Mouse (Mus musculus) inflammation-experienced regulatory T-cells, adult 6 months (primary cell): ENCODE data around the gene Rnf216. TPM values are rescaled to one million over a fixed set of nuclear protein-coding genes. Genes with fewer than 3 reads are reported as not detected.
A peak's percentile ranks its signal among the peaks of the same experiment; 100 is the strongest.
"Not testable (repeated sequence)": the region's sequence is repeated elsewhere in the genome, so short reads cannot be mapped to it uniquely, and the experiment has no call there.

Source experiments
- ATAC-seq: one replicate; pipeline ENCODE4 v1.8.0; 2017
- polyA plus RNA-seq, 3 experiments: library from polyadenylated mRNA; unstranded; fragments of 100-300 nt; shearing (Covaris generic); gene quantifications; one replicate each; pipeline ENCODE4 v1.2.1; 2017

Gene Rnf216
- 10 to 100 TPM; 31.4 to 41.7 (median 32.2) TPM for polyA plus RNA-seq

DNA sequence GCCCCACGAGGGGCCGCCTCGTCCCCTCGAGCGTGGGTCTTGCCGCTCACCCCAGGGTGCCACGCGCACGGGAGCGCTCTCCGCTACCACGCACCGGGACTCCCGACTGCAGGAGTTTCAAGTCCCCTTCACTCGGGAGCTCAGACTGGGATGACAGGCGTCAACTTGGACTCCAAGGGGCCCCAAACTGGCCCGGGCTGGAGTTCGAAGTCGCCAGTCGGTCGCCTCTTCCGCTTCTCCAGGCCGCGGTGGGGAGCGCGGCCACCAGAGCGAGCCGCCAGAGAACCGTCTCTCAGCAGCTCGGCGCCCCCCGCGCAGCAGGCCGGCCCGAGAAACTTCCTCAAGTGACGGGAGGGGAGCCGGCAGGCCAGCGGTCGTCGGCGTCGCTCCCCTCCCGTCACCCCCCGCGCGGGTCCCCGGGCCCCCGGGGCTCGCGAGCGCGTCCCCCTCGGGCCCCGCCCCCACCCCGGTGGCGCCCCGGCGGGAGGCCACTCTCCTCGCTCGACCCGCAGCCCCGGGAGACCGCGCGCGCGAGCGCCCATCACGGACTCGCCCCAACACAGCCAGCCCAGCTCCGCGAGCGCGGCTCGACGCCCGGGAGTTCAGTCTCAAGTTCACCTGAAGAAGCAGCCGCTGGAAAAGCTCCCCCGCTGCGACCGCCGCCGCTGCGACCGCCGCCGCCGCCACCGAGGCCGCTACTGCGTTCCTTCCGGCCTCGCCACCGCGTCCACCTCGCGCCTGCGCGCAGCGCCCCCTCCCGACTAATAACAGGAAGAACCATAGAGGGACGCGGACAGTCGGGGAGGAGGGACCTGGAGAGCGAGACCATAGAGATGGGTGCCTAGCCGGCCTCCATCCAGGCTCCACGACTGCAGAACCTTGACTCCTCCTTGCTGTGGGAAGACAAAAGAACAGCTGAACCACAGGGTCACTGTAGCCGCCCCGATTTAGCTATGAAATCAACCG is at the start of gene Rnf216:
Gene Rnf216, minus strand, starts transcription at position 714 of the 966 bp plus-strand sequence.
- peak; percentile 98 for ATAC-seq

DNA sequence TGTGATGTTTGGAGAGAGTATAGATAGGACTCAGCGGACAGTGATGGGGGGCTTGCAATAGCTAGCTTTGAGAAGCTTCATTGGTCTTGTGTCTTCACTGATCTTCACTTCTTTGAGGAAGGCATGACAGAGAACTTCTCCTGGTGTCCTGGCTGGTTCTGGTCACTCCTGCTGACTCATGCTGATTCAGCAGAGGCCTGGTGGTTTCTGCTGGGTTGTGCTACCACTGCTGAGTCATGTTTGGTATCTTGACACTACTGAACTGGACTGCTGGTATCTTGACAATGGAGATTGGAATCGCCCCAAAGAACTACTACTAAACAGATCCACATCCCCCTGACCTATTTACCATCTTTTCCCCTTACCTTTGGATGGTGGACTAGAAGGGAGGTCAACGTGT is 42.7 kb upstream of the Rnf216 start:
- no peak for ATAC-seq

DNA sequence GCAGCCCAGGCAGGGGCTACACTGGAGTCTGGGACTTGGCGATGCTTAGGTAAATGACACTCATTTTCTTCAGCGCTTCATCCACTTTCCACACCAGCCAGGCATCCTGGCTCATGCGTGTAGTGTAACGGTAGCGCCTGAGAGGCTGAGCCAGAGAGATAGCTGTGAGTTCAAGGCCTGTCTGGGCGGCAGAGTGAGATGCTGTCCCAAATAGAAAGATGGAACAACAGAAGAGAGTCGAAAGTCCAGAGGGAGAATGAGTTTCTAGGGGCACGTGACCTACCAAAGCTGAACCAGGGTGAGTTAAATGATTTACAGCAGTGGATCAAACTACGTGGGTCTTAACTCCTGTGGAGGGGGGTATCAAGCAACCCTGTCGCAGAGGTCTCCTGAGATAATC is 41.0 kb upstream of the Rnf216 start:
- ATAC-seq, result no peak

DNA sequence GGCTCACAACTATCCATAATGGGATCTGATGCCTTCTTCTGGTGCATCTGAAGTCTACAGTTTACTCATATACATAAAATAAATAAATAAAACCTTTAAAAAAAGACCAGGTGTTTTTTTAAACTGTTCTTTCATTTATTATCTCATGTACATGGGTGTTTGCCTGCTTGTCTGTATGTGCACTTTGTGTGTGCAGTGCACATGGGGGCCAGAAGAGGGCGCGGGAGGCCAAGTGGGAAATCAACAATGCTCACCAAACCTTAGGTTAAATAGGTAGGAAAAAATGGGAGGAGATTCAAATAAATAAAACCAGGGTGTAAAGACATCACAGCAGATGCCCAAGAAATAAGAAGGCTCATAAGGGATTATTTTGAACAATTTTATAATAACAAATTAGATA is 37.2 kb upstream of the Rnf216 start:
- ATAC-seq, result no peak

DNA sequence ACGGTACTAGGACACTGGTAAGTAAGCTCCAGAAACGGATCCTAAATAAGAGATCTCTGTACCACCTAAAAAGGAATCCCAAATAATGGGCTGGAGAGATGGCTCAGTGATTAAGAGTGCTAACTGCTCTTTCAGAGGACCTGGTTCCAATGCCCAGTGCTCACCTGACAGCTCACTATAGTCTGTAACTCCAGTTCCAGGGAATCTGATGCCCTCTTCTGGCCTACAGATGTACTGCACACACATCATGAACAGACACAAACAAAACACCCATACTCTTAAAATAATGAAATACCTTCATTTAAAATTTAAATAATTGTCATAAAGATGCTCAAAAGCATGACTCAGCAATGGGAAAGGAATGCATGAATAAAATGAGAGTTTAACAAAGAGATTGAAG is 36.7 kb upstream of the Rnf216 start:
- ATAC-seq, result no peak

DNA sequence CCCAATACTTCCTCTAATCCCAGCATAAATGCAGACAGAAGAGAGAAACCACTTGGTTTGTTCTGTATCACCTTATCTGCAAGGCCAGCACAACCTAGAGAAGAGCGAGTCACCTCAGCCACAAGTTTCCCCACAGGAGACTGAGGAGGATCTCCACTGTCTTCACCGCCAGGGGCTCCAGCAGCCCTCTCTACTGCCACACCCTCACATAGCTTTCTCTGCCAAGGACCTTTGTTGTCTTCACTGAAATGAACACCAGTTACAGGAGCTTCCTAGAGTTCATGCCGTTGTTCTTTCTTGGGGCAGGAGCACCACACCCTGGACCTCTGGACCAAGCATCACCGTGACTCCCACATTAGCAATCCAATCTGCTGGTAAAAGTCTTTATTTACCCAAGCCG is 35.9 kb upstream of the Rnf216 start:
- ATAC-seq, result no peak

DNA sequence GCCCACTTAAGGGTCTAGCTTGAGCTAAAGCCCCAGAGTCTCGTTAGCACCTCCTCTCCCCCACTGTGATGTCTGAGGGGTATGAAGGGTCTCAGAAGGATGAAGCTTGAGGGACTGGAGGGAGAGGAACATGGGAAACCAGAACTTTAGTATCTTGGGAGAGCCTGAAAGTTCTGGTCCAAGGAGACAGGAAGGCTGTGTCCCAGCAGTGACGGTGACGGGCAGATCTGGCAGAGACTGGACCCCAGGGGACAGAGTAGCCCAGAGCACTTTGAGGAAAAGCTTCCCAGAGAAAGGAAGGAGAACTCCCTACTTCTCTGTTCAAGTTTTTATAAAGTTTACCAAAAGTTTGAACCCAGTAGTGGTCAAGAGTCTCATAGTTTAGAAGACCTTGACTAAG is 34.7 kb upstream of the Rnf216 start, which contains the start of gene Olfr718-ps1:
Gene Olfr718-ps1, minus strand, starts transcription at position 101 of the 400 bp plus-strand sequence.
- ATAC-seq, result no peak

DNA sequence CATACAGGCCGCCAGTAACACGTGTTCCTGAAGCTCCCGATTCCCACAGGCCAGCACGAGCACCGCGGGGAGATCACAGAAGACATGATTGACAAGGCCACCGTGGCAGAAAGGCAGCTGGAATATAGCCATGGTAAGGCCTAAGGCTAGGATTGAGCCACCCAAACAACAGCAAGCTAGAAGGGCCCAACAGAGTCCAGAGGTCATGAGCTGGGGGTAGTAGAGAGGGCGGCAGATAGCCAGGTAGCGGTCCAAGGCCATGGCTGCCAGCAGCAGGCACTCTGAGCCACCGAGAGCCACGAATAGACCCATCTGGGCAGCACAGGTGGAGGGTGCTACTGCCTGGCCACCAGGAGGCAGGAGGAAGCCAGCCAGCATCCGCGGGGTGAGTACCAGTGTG is 24.8 kb upstream of the Rnf216 start:
- ATAC-seq, result no peak

DNA sequence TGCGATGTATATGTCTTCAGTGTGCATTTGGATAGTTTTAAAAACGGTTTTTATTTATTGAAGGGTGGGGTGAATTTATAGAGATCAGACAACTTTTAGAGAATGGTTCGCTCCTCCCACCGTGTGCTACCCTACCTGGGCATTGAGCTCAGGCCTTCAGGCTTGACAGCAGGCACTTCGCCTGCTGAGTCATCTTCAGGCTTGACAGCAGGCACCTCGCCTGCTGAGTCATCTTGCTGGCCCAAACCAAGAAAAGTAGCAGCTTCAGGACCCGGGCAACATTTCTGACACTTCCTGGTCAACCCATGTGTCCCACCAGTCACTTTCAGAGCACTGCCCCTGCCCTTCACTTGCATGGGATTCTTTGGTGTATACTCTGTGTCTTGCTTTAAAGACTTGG is 22.2 kb upstream of the Rnf216 start:
- no peak for ATAC-seq

DNA sequence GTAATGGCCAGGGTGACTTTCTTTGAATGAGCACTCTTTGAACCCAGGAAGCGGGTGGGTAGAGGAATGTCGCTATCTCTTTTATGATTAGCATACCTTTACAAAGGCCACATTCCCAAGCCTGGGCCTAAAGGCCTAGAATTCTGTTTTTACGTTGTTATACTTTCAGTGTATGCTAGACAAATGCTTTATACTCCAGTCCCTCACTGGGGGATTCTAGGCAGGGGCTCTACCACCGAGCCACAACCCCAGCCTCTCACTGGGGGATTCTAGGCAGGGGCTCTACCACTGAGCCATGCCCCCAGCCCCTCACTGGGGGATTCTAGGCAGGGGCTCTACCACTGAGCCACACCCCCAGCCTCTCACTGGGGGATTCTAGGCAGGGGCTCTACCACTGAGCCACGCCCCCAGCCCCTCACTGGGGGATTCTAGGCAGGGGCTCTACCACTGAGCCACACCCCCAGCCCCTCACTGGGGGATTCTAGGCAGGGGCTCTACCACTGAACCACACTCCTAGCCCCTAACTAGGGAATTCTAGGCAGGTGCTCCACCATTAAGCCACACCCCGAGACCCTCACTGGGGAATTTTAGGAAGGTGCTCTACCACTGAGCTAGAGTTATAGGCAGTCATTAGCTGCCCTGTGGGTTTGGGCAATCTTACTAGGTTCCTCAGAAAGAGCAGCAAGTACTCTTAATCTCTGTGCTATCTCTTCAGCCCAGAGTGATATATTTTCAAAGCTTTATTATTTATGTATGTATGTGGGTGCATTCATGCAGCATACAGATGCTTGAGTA is 21.6 kb upstream of the Rnf216 start:
- ATAC-seq, result not testable (repeated sequence)

DNA sequence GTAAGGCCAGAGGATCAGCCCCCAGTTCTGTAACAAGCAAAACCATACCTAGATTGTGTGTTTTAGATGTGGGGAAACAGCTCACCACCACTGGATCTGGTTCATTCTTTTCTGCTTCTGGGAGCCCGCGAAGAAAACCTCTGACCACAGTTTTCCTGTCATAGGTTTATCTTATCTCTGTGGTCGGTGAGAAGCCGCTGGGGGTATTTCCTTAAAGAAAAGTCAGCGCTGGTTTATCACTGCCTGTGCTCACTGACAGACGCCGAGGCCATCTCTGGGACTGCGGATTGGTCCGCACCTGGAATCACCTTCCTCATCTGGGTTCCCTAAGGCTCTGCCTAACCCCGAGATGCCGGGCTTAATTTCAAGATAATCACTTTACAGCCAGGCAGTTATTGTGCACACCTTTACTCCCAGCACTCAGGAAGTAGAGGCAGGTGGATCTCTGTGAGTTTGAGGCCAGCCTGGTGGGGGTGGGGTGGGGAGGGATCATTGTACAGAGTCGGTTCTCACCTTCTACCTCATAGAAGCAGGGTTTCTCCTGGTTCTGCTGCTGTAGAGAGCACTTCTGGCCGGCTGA is 20.2 kb upstream of the Rnf216 start:
- peak; percentile 85 for ATAC-seq

DNA sequence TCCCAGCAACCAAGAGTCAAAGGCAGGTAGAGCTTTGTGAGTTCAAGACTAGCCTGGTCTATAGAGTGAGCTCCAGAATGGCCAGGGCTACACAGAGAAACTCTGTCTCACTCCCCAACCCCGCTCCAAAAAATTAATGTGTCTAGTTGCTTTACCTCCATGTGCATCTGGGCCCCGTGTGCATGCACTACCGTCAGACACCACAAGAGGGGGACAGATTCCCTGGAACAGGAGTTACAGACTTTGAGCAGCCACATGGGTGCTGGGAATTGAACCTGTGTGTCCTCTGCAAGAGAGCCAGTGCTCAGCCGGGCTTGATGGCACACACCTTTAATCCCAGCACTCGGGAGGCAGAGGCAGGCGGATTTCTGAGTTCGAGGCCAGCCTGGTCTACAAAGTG is 17.5 kb upstream of the Rnf216 start:
- ATAC-seq, result no peak

DNA sequence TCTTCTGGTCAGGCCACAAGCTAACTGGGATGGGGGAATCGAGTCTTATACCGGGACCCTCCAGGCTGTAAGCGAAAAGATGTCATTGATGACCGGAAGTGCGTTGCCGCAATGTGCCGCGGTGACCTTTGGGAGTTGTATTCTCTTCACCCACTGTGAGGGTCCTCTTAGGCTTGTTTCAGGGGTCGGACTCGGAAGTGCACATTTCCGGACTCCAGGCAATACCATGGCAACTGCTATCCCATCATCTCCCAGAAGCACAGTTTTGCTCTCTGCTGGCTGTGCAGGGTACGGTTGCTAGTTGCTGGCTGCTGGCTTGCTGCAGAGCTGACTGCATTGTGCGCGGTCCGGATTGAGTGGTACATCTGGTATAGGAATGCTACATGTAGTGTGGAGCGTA is 16.3 kb upstream of the Rnf216 start:
- no peak for ATAC-seq

DNA sequence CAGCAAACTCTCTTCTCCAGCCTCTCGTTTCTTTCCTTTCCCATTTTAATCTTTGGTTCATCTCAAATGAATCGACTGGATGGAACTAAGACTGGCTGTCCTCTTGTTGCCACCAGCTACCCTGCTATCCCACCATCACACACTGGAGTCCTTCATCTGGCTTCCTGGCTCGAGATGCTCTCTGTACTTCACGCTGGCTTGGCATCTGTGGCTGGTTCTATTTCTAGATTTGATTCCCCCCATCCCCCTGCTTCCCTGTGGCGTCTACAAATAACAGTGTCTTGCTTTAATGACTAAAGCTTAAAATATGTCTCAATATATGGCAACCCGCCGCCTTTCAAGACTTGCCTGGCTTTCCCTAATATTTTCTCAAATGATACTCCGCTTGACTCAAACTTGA is 15.0 kb upstream of the Rnf216 start:
- ATAC-seq, result no peak

DNA sequence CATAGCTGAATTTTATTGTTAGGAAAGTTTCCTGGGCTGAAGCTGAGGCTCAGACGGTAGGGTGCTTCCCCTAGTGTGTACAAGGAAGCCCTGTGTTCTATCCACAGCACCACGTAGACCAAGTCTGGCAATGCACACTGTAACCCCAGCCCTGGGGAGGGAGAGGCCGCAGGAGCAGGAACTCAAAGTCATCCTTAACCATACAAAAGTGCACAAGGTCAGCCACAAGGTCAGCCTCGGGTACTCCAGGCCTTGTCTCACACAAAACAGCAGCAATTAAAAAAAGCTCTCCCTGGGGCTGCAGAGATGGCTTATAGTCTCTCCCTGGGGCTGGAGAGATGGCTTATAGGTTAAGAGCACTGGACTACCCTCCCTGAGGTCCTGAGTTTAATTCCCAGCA is 14.1 kb upstream of the Rnf216 start:
- ATAC-seq, result no peak

DNA sequence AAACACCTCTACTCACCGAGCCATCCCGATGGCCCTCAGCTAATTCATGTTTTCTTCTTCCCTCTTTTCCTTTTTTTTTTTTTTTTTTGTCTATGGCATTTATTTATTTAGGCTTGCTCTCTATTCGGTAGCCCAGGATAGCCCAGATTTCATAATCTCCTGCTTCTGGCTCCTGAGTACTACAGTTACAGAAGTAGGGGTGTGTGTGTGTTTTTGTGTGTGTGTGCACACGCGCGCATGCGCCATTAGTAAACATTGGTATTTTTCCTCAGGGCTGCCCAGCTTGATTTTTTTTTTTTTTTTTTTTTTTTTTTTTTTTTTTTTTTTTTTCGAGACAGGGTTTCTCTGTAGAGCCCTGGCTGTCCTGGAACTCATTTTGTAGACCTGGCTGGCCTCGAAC is 13.3 kb upstream of the Rnf216 start:
- ATAC-seq, result no peak

DNA sequence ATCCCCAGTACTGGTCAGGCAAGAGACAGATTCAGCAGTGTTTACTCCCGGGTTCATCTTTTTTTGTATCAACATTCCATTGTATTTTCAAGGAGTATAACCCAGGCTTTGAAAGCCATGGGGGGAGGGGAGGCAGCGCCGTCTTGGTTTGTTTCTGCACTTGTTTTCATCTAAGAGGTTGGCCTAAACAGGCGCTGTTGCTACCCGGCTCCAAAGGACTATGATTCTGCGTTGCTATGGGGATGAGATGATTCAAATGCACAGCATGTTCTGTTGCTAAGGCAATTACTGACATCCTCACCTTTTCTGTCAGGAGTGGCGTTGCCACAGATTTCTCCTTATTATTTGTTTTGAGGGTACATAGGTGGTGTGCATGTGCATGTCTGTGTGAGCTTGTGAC is 12.8 kb upstream of the Rnf216 start:
- no peak for ATAC-seq

DNA sequence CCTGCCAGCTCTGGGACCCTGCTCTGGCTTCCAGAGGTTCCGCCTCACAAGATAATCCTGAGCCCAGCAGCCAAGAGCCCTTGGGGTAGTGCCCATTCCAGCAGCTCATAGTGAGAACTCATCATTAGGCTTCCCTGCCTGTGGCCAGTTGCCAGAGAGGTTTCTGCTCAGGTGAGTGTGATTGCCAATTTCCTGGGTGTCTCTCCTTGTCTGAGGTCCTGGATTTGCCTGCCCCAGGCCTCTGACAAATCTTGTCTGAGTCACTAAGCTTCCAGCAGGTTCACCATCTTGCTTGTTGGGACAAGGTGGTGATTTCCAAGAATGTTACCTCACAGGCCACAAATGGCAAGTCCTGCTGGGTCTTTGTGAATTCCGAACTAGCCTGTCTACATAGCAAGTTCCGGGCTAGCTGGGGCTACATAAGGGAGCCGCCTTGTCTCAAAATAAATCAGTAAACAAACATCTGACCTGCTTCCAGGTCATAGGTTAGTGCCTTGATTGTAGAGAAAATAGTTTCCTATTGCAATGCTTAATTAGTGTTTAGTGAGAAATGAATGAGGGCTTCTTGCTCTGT is 12.1 kb upstream of the Rnf216 start:
- no peak for ATAC-seq

DNA sequence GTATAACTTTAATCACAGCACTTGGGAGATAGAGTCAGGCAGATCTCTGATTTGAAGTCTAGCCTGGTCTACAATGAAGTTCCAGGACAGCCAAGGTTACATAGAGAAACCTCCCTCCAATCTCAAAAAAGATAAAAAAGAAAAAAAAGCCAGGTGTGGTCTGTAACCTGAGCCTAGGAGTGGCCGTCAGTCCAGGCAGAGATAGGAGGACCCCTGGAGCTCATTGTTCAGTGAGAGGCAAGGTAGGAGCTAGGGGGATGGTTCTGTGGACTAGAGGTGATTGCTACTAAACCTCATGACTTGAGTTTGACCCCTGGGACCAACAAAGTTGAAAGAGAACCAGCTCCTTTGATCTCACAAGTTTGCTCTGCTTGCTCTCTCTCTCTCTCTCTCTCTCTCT is 9.9 kb upstream of the Rnf216 start:
- no peak for ATAC-seq

DNA sequence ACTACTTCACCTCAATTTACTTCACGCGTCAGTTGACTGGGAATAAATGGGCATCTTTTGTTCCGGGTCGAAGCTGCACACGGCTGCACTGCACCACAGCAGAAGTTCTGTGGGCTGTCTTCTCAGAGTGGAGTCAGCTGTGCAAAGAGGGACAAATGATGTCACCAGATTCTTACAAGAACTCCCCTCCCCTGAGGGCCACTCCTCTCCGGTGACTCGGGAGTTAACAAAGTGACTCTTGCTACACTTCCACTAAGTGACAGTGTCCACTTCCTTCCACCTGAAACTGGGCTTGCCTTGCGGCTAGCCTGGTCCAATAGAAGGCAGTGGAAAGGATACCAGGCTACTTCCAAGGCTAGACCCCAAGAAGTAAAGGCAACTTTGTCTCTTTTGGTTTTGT is 9.3 kb upstream of the Rnf216 start:
- no peak for ATAC-seq

DNA sequence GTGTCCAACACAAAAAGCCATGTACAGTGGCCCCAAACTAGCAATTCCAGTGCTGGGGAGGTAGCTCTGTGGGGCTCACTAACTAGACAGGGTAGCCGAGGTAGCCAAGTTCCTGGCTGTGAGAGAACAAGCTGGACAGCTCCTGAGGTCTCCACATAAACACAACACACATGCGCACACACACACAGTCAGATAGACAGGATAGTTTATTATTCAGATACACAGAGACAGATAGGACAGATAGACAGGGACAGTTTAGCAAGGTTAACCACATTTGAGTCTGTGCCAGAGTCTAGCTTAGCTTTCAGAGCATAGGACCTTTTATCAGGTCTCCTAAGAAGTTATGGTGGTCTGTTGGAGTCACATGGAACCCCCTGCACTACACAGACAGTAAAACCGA is 6.0 kb downstream of the Rnf216 start:
- ATAC-seq, result no peak

DNA sequence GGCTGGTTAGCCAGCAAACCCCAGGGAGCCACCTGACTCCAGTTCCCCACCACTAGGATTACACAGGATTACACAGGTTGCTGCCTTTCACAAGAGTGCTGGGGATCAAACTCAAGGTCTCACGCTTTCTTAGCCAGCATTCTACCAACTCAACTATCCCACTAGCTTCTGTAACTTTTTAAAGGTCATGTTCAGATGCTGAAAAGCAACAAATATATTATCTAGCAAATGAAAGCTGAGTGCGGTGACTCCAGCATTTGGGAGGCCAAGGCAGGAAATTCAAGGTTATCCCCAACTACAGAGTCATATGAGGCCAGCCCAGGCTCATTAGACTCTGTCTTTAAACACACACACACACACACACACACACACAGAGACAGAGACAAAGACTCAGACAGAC is 9.6 kb downstream of the Rnf216 start:
- no peak for ATAC-seq

DNA sequence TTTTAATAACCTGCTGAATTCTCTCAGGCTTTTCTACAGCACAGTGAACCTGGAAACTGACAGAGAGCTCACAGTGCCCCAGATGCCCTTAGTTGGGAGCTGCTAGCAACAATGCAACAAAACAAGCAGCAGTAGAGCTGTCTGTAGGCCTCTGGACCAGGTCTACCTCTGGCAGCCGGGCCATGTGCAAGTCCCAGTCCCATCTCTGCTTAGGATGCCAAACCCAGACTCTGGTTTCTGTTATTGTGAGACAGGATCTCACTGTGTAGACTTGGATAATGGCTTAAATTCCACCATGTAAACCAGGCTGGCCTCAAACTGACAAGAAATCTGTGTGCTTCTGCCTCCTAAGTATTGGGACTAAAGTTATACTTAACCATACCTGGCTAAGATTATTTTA is 11.2 kb downstream of the Rnf216 start:
- no peak for ATAC-seq
